Mouse (Mus musculus): Measurements from ENCODE around the gene Tgm6. TPM values are rescaled to one million over a fixed set of nuclear protein-coding genes. Genes with fewer than 3 reads are reported as not detected.
A peak's percentile ranks its signal among the peaks of the same experiment; 100 is the strongest.

The Tgm6 gene
- polyA plus RNA-seq, 1 experiment from 2014 or later, result not detected

- peaks cover 8% of the 10 kb centered on the region for H3K4me1 ChIP-seq (replicated peaks)
- ATAC-seq, result peak; percentile 82
Observed at GRCm38 (mm10) chr2:130179507-130180019, 67.3 kb downstream of the Tgm6 start.

GRCm38 (mm10) chr2:130188391-130188790 is 76.2 kb downstream of the Tgm6 start:
- 86% methylated on average over 12 of the region's 12 CpGs for WGBS
- H3K4me2 ChIP-seq (replicated peaks), result no peak overlapping the region

More at GRCm38 (mm10) chr2:130179507-130180019, 67.3 kb downstream of the Tgm6 start:
- peaks cover 5% of the 10 kb centered on the region; the same call in 1 of the 2 replicates for H3K36me3 ChIP-seq
- peak overlapping the region; percentile 89 for H3K4me2 ChIP-seq (replicated peaks)
- peak overlapping the region; percentile 60 for H3K27ac ChIP-seq
- no peaks in the 10 kb centered on the region for H3K27me3 ChIP-seq (replicated peaks)
- H3K4me3 ChIP-seq (replicated peaks), result peak overlapping the region; percentile 89
- peak overlapping the region; percentile 99 for H3K9ac ChIP-seq
- 1% methylated on average over 15 of the region's 15 CpGs for WGBS
- H3K9me3 ChIP-seq, result no peaks in the 10 kb centered on the region

GRCm38 (mm10) chr2:130194894-130195293 is 82.7 kb downstream of the Tgm6 start, which contains the start of gene Tmc2:
Gene Tmc2 (plus strand): TSS chr2:130195194.
- Histone ChIP-seq H3K27ac (no peak within 1 kb of the TSS), H3K36me3 (no peaks in the 10 kb centered on the region), H3K9me3 (no peaks in the 10 kb centered on the region), H3K4me3 (replicated peaks) (no peak within 1 kb of the TSS), H3K27me3 (replicated peaks) (no peaks in the 10 kb centered on the region), H3K4me2 (replicated peaks) (no peak within 1 kb of the TSS), H3K9ac (no peak within 1 kb of the TSS), H3K4me1 (replicated peaks) (no peaks in the 10 kb centered on the region)
- ATAC-seq, result no peak
- 95% methylated on average over 16 of the region's 16 CpGs for WGBS

More at GRCm38 (mm10) chr2:130188391-130188790, 76.2 kb downstream of the Tgm6 start:
- no peak overlapping the region for H3K27ac ChIP-seq
- H3K27me3 ChIP-seq (replicated peaks), result no peaks in the 10 kb centered on the region
- ATAC-seq, result no peak
- no peak overlapping the region for H3K4me3 ChIP-seq (replicated peaks)
- no peaks in the 10 kb centered on the region for H3K9me3 ChIP-seq
- H3K9ac ChIP-seq, result no peak overlapping the region
- no peaks in the 10 kb centered on the region for H3K4me1 ChIP-seq (replicated peaks)
- no peaks in the 10 kb centered on the region for H3K36me3 ChIP-seq

GRCm38 (mm10) chr2:130200961-130201360 is 88.7 kb downstream of the Tgm6 start:
- 84% methylated on average over 5 of the region's 5 CpGs for WGBS
- no peaks in the 10 kb centered on the region for H3K36me3 ChIP-seq
- no peaks in the 10 kb centered on the region for H3K27me3 ChIP-seq (replicated peaks)
- no peak overlapping the region for H3K27ac ChIP-seq
- ATAC-seq, result no peak
- no peaks in the 10 kb centered on the region for H3K9me3 ChIP-seq
- H3K4me1 ChIP-seq (replicated peaks), result no peaks in the 10 kb centered on the region
- no peak overlapping the region for H3K9ac ChIP-seq
- no peak overlapping the region for H3K4me2 ChIP-seq (replicated peaks)
- no peak overlapping the region for H3K4me3 ChIP-seq (replicated peaks)

Other genes with a start within 250 kb of the Tgm6 start
- gene Tgm3, start 100.1 kb upstream of the Tgm6 start, polyA plus RNA-seq (2015; fragmentation: Nextera tagmentation; extraction: Ambion mirVana), result 0.05 TPM in 1 of 2 replicates, not detected in the other
- gene Snrpb, start 67.0 kb downstream of the Tgm6 start, polyA plus RNA-seq (2015; fragmentation: Nextera tagmentation; extraction: Ambion mirVana), result 517 and 522 TPM in 2 replicates
- gene Tmc2, start 82.8 kb downstream of the Tgm6 start, polyA plus RNA-seq (2015; fragmentation: Nextera tagmentation; extraction: Ambion mirVana), result not detected in 2 replicates
- 276 and 282 TPM in 2 replicates for gene Nop56, start 162.0 kb downstream of the Tgm6 start, polyA plus RNA-seq (2015; fragmentation: Nextera tagmentation; extraction: Ambion mirVana)
- 247 and 268 TPM in 2 replicates for gene Idh3b, start 172.1 kb downstream of the Tgm6 start, polyA plus RNA-seq (2015; fragmentation: Nextera tagmentation; extraction: Ambion mirVana)
- 2.2 TPM in 2 replicates for gene Ebf4, start 182.8 kb downstream of the Tgm6 start, polyA plus RNA-seq (2015; fragmentation: Nextera tagmentation; extraction: Ambion mirVana)